Mouse (Mus musculus): ENCODE measurements around the gene Rnf220.

Rnf220 gene

DNA sequence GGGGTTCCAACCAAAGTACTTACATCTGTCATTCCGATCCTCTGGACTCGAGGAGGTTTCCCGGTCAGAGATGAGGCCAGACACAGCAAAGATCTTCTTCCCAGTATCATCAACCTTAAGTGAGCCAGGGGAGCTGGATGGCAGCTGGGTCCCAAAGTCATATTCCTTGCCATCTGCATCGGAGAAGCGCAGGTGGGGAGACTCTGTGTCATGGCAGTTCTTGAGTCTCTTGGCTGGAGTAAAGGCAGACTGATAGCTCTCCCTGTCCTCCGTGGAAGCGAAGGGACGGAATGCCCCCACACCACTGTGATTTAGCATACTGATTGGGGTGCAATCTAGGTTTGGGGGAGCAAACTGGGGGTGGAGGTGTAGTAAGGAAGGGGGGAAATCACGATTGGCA is 7.3 kb downstream of the Rnf220 start:
- DNase-seq (ENCODE audit: extremely low spot score, low read depth, low spot score), result no peak

DNA sequence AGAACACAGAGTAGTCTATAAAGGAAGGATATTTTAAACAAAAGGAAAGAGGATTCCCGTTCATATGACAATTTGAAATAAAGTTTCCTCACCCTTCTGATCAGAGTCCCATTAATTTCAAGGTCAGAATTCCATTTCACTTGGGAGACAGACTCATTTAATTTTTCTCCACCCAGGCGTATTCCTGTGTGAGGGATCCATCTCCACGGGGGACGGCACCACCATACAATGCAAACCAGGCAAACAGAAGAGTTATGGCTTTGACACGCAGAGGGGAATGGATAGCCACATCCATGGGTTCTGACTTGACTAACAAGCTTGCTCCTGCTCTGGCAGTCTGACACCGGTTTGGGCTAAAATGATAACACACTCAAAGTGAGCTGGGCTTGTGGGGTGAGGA is 9.4 kb downstream of the Rnf220 start:
- DNase-seq (ENCODE audit: extremely low spot score, low read depth, low spot score), result no peak

DNA sequence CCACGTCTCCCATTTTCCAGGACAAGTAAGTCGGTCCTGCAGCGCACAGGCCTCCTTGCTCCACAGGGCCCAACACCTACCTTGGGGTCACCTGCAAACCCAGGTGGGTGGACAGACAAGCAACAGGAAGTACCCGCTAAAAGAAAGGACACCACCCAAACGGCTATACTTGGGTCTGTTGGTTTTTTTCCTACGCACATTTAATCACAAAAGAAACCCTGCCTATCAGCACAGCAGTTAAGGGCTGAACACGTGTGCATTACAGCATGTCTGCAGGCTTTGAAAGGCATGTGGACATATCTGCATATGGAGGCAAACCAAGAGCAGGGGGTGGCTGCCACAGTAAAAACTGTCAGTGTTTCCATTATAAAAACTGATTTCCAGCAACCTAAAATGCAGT is 10.7 kb downstream of the Rnf220 start:
- DNase-seq (ENCODE audit: extremely low spot score, low read depth, low spot score), result no peak

- DNase-seq (ENCODE audit: extremely low spot score, low read depth, low spot score), result no peak
Observed at GRCm38 (mm10) chr4:117485045-117485780, 11.6 kb downstream of the Rnf220 start.

- no peak for DNase-seq (ENCODE audit: extremely low spot score, low read depth, low spot score)
Observed at GRCm38 (mm10) chr4:117484256-117485044, 12.4 kb downstream of the Rnf220 start.

GRCm38 (mm10) chr4:117483931-117484255 is 13.0 kb downstream of the Rnf220 start:
- DNase-seq (ENCODE audit: extremely low spot score, low read depth, low spot score), result no peak

DNA sequence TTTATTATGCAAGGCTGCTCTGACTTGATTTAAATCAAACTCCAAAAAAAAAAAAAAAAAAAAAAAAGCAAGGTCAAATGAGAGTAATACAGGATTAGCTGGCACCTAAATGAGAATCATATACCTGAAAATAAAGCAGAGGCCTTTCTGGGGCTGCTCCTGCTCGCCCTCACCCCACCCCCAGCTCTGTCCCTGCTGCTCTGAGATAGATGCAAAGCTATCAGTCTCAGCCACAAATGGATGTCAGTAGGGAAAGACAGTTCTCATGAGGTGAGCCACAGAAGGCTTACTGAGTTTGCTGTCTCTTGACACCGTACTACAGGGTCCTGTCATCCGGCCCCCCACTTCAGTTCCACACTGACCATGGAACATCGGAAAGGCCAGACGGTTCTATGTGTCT is 14.7 kb downstream of the Rnf220 start:
- no peak for DNase-seq (ENCODE audit: extremely low spot score, low read depth, low spot score)

GRCm38 (mm10) chr4:117480611-117481445 is 16.0 kb downstream of the Rnf220 start:
- no peak for DNase-seq (ENCODE audit: extremely low spot score, low read depth, low spot score)

- DNase-seq (ENCODE audit: extremely low spot score, low read depth, low spot score), result no peak
Observed at GRCm38 (mm10) chr4:117479951-117480350, 16.9 kb downstream of the Rnf220 start.

DNA sequence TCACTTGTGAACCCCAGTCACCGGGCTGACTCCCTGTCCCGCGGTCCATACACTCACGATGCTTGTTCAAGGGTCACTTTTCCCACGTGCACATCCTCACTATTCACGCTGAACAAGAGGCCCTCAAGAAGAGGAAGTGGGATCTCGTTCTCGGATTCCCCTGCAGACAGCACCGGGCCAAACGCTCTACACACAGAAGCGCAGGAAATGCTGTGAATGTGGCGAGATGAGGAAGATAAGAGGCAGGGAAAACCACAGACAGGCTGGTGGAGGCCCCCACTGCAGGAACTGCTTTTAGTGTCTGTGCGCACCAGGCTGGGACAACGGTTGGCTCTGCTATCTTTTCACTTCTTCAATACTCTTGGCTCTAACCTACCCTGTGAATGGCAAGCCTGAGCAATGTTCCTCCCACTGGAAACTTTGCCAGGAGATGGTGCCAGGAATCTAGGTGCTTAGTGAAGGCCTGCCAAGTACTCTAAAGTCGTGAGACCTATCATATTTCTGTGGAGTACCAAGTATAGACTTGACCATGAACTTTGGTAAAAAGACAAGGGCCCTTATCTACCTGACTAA is 18.7 kb downstream of the Rnf220 start:
- no peak for DNase-seq (ENCODE audit: extremely low spot score, low read depth, low spot score)

DNA sequence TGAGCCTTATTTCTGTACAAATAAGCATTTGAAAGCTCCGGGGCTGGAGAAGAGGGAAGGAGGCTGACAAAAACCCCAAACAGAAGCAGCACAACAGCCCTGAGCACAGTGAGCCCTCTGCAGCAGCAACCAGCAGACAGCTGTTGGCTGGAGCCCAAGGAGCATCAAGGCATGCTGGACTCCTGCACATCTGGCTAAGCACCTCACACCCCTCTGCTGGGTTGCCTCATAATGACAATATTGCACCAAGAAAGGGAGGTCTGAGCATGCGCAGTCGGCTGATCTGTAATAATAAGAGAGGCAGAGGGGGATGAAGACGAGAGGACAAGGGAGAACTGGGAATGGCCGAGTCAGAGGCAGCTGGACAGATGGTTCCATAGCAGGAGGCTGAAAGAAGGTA is 19.5 kb downstream of the Rnf220 start:
- no peak for DNase-seq (ENCODE audit: extremely low spot score, low read depth, low spot score)

GRCm38 (mm10) chr4:117476777-117477176 is 20.1 kb downstream of the Rnf220 start:
- DNase-seq (ENCODE audit: extremely low spot score, low read depth, low spot score), result no peak

GRCm38 (mm10) chr4:117476355-117476754 is 20.5 kb downstream of the Rnf220 start:
- no peak for DNase-seq (ENCODE audit: extremely low spot score, low read depth, low spot score)

- no peak for DNase-seq (ENCODE audit: extremely low spot score, low read depth, low spot score)
Observed at GRCm38 (mm10) chr4:117473985-117474354, 22.9 kb downstream of the Rnf220 start.

DNA sequence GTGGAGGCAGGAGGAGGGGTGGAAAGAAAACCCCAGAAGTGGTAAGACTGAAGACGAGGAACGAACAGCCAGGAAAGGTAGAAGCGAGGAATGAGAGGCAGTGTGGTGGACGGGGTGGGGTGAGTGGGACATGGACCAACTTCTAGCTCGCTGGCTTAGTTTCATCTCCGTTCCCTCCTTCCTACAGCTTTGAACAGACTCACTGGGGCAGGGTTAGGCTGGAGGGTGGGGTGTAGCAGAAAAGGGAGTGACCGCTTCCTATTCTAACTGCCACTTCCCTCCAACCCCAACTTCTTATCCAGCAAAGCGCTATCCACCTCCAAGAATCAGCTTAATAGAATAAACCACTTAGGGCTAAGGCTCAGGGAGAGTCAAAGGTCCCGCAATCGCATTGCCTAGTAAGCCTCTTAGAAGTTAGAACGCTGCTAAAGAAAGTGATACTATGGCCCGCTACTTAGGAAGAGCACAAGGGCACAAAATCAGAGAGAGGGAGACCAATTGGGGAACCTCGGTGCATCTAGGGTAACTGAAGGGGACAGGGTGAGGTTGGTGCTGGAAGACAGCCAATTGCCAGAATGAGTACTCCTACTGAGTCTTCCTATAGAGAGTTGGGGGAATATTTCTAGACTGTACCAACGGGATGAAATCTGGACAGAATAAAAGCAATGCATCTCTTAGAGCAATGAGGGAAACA is 23.4 kb downstream of the Rnf220 start:
- DNase-seq (ENCODE audit: extremely low spot score, low read depth, low spot score), result no peak

DNA sequence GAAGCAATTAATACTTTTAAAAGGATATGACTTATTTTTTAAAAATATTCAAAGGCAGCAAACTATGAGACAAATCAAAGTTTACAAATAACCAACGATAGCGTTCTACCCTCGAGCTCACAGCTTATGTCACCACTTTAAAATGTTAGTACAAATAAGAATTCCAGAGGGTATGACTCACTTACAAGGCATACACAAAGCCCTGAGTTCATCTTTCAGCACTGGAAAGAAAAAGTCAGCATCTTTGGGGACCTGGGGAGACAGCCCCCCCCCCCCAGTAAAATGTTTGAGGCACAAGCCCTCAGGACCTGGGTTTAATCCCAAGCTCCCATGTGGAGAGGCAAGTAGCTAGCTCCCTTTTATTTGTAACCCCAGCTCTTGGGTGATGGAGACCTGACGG is 27.4 kb downstream of the Rnf220 start:
- no peak for DNase-seq (ENCODE audit: extremely low spot score, low read depth, low spot score)

DNA sequence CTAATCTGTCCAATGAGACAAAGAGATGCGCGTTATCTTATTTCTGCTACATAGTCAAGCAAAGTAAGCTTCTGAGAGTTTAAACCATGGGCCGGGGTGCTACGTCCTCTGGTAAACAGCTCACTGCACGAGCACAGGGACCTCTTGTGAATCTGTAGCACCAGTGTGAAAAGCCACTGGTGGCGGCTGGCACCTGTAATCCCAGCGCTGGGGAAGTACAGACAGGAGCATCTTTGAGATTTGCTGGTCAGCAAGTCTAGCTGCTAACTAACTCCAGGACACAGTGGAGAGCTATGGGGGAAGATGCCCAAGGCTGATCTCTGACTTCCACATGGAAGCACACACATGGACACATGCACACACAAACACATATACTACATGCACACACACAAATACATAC is 28.9 kb downstream of the Rnf220 start:
- DNase-seq (ENCODE audit: extremely low spot score, low read depth, low spot score), result no peak

DNA sequence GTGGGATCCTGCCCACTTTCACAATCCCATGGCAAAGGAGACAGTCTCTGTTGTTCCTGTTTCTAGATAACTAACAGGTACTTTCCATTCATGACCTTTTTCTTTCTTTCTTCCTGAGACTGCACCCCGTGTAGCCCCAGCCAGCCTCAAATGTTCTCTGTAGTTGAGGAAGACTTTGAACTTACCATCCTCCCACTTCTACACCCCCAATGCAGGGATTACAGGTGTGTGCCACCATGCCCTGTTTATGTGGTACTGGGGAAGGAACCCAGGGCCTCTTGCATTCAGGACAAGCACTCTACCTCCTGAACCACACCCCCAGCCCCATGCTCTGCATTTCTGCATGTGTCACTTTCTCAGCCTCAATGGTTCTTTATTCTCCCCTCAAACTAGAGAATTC is 47.7 kb downstream of the Rnf220 start:
- no peak for DNase-seq (ENCODE audit: extremely low spot score, low read depth, low spot score)

DNA sequence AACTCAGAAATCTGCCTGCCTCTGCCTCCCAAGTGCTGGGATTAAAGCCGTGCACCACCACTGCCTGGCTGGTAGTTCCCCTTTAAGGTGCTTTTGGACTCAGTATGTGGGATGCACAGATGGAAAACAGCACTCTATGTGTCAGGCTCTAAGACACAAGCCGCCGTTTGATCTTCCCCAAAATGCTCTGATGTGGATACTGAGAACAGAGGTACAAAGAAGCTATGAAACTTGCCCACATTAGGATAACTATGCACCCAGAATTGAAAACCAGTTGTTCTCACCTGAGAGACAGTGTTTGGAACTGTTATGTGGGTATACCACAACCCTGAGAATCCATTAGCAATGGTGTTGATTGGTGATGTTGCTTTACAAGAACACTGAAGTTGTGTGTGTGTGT is 48.9 kb downstream of the Rnf220 start:
- DNase-seq (ENCODE audit: extremely low spot score, low read depth, low spot score), result no peak

DNA sequence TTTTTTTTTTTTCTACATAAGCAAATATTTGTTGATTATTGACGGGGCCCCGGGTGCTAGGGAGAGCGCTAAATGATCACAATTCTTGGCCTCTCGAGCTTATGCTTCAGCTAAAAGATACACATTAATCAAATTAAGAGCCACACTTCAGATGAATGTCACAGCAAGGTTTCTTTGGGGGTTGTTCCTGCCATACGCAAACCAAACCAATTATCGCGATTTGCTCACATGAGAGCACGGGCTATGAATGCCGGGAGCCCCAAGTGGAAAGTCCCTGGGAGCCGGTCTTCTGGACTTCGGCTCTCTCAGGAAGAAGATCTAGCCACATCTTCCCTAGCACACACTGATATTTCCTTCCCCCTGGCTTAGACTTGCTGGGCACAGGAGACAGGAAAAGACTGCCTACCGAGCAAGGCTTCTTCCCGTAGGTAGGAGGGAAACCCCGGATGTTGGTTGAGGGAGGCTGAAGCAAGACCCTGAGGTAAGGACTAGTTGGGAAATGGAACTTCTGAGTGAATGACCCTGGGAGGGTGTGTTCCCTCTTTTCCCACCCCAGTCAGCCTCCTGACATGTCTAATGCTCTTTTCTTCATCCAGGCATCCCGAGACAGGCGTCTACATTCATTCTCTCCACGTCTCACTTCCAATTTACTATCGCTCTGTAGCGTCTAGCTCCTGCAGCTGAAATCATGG is 51.2 kb downstream of the Rnf220 start:
- DNase-seq (ENCODE audit: extremely low spot score, low read depth, low spot score), result no peak
